Mouse (Mus musculus) ES-Bruce4 (cell line): ENCODE measurements around the gene Efcab2.

ENCODE experiments used
- CTCF ChIP-seq: IDR thresholded peaks from one replicate; pipeline ENCODE4 v1.8.1; 2011; ENCODE audit warnings: low read depth, low read length
- EP300 ChIP-seq: IDR thresholded peaks from 2 replicates; pipeline ENCODE4 v1.6.1; 2011; ENCODE audit warnings: low read depth, low read length; ENCODE audit not compliant: insufficient read depth
- POLR2A ChIP-seq: IDR thresholded peaks from one replicate; pipeline ENCODE4 v1.8.1; 2011; ENCODE audit warnings: low read length; ENCODE audit not compliant: insufficient read depth

DNA sequence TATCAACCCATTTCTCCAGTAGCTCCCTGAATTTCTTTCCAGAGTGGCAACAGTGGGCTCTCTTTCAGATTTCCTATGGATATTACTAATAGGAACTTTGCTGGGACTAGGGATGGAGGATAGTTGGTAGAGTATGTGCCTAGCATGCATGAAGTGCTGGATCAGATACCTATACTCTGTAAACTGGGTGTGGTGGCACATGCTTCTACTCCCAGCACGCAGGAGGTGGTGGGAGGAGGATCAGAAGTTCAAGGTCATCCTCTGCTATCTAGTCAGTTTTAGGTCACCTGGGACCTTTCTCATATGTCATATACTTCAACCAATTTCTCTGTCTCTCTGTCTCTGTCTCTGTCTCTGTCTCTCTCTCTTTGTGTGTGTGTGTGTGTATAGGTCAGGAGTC lies 27.7 kb downstream of the Efcab2 start:
- TF ChIP-seq CTCF (no peak), POLR2A (no peak), EP300 (no peak)
